Mouse (Mus musculus): Measurements from ENCODE around the gene Rps26.

GRCm38 (mm10) chr10:128579298-128579697 is 47.2 kb downstream of the Rps26 start:
- no peak for TF ChIP-seq CTCF (IDR thresholded peaks at IDR 0.05; ENCODE audit: borderline replicate concordance, insufficient read depth, low read depth, low read length)
- no peak for TF ChIP-seq POLR2A (IDR thresholded peaks at IDR 0.05; ENCODE audit: borderline replicate concordance, insufficient read depth, low read length)

All from cerebellum, adult 2 months (tissue).